Mouse (Mus musculus) layer of hippocampus, adult 9-11 months (tissue): ENCODE measurements at regions not wholly inside any gene's neighbourhood (a gene's known extent, or its start where the extent isn't known, plus 50 kb on each side); places are given as distances from the start of the nearest gene placed in this dataset.

Experiments
- DNase-seq: peaks from one replicate; pipeline ENCODE4 v3.0.0; 2022

DNA sequence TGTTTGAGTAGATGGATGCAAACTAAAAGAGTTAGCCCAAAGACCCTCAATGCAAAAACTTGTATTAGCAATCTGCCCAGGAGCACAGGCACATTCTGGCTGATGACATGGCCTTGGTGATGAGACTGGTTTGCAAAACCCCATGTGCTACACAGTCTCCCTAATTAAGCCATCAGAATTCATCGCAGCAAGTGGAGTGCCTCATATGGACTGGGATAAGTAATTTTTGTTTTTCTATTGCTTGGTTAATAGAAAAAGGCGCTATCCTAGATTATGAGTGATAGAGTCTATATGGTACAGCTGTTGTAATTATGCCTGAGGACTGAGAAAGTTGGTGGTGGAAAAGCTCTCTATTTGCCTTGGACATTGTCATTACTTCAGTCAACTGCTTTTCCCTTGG is 155.2 kb upstream of the Robo1 start:
- DNase-seq: no peak

DNA sequence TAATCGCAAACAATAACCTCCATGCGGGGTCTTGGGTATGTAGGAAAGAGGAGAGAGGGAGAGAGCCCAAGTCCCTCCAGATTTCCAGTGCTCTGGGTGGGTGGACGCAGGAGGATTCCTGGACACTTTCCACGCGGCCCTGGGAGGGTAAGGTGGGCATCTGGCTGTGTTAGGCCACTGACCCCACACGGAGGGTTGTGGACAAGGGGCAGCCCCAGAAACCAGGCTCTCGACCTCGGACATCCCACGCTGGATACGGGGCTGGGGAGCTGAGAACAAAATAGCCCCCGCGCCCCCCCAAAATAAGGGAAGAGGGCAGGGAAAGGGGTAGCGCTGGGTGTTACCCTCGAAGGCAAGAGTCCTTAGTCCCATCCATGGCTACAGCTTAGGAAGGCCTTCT is 150.2 kb upstream of the Robo1 start:
- no peak for DNase-seq

DNA sequence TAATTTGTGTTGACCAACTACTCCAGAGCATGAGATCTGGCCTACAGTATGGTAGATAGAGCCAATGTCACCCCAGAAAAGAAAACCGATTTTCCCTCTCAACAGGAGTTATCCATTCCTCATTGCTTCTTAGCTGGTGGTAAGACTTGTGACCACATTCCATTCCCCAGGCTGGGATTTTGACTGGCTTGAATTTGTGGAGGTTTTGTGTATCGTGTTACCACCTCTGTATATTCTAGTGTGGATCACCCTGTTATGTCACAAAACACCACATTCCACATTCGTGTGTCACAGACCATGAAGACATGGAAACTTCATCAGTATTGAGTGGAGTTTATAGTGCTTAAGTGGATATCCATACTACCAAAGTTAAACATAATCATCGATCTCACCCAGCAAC is 148.7 kb upstream of the Robo1 start:
- no peak for DNase-seq

DNA sequence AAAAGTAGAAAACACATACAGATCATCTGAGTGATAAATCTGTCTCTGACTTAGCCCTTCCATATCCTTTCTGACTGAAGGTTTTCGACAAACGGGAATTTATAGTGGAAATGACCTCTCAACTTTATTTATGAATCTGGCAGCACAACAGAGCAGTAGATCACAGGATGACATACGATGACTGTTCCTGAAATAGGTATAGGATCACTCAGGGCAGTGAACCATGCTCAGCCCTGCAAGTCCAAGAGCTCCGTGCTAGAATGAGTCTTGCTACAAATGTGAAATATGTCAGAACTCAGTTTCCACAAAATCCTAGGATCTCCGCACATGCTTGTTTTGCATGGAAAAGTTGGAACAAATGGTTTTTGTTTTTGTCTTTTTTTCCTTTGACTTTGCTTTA is 132.4 kb upstream of the Robo1 start:
- no peak for DNase-seq

DNA sequence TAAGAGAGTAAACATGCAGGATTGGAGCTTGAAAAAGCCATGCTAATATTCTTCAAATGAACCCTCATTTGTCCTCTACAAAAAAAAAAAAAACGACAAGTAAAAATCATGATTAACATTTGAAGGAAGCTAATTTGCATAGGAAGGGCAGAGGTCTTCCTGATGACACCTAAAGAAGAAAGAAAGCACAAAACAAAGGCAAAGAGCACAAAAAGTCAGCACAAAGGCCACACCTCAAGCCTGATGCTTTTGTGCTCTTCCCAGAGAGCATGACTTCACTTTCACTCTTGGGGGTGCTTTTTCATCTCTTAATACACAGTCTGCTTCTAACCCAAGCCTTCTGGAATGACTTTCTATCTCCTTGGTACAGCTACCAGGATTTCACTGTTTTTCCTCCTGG is 113.8 kb upstream of the Robo1 start:
- no peak for DNase-seq

DNA sequence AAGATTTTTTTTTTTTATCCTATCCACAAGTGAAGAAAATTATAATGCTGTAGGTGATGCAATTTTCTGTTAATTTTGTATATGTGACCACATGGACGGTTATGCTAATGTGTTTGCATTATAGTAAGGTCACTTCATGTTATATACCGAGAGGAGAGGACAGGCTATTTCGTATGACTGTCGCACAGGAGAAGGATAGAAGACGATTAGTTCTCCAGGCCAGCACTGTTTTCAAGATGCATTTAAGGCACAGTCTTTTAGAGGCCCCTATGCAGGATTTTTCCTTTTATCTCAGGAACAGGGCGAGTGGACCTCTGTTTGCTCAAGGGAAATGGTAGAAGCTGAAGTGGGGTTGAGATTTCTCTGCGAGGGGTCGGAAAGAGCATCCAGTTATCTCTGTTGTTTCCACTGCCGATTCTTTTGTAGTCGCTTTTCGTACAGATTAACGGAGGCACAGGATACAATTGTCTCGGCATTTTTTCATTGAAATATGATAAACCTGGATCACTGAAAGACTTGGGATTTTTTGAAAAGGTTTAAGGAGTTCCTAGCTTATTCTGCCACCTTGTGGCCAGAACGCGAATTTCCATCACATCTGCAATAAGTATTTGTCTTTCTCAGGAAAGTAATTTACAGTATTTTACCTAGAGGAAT is 92.6 kb upstream of the Robo1 start:
- peak; percentile 8 for DNase-seq

DNA sequence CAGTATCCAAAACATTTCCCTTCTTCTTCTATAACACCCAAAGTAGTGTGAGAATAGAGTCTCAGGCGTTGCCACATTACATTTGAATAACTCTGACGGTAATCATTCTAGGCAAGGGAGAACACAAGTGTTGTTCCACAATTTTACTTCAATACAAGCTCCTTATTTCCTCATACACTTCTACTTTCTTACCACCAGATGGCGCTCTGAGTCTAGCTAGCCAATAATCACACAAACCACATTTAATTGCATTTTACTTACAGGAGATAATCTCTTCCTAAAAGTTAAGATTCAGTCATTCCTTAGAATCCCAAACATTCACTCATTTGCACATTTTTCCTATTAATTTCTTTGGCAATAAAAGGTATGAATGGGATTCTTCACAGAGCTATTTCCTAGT is 90.1 kb upstream of the Robo1 start:
- DNase-seq: no peak

DNA sequence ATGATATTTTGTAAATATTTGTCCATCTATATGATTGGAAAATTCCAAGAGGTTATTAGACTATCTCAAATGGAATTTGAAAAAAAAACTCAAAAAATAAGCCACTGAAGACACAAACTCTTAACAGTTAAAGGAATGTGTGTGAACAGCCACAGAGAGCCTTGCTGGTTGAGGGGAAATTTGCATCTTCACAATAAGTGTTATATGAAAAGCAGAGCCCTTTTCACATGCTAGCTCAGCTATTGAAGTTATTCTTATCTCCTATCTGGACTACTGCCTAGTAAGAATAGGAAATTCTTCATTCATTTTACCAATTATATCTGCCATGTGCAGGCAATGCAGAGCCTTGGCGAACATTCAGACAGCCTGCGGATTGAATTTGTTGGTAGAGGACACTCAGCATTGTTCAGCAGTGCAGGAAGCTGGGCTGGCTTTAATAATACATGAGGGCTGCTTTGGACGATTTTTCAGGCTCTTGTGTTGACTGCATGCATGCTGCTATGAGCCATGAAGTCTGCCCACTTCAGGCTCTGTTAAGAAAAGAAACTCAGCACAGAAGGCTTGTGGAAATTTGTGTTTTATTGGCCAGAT is 86.1 kb upstream of the Robo1 start:
- DNase-seq: peak; percentile 14

DNA sequence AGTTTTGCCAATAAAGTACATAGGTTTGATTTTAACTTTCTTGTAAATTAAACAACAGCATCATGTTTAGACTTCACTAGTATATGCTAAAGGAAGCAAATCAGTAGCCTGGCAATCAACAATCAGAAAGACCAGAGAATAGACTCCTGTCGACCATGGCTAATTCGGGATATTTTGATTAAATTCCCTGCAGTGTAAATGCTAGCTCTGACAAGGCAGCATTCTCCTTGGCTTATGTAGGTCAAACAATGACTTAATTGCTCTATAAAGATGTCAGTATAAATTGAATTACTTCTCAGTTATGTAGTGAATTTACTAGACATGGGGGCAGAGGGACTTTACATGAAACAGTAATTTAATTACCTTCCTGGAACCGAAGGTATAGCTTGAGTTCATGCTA is 84.2 kb upstream of the Robo1 start:
- no peak for DNase-seq

DNA sequence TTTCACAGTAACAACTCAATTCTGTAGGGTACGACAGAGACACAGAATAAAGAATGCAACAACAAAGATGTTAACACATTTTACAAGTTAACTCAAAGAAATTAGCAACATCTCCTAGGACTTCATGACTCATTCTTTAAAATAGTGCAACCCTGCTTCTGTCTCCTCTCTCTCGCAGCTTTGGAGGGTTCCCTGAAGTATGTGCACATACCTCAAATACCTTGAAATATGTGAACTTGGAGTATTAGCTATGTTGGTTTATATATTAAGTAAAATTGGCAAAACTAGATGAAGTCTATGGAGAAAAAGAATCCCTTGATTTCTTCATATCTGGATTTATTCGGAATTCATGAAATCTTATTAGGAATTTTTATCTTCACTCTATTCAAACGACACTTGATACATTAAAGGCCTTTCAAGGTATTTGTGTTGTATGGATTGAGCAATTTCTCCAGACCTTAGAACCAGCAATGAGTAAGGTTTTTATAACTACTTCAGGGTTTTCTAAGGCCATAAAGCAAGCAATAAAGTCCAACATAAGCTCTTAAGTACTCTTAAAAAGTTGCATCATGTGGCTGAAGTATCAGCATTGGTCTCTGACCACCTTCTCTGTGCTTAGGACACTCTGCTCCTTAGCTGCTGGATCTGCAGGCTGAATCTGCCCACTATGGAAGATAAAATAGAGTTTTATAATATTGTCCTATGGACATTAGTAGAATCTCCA is 82.8 kb upstream of the Robo1 start:
- no peak for DNase-seq

DNA sequence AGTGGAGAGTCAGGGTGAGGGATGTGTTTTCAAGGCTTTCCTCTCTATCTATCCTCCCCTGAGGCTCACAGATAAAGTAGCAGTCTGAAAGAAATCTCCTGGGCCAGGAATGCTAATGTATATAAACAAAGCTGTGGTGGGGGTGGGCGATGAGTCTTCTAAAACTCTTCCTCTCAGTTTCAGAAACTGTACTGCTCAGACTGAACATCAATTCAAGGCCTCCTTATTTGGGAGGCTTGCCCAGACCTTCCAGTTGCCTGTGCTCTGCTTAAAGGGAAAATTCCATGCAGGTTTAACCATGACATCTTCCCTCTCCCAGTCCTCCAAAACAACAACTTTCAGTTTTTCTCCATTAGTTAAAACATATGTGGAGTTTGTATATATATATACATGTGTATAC is 73.7 kb upstream of the Robo1 start:
- no peak for DNase-seq

DNA sequence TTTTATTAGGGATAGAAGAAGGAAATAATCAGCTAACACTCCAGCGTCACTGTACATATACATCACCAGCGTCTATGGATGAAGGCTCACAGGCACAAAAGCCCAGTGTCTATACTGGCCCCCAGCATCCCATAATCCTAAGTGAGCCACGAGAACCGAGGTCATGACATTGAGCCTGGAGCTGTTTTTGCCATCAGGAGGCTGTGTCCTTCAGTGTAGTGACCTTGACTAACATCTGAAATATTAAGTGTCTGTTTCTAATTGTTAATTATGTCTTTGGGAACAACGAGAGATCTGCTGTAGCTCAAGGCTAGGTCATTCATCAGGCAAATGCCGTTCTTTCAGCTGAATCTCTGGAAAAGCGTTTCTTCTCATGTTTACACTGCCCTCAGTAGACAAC is 68.5 kb upstream of the Robo1 start:
- no peak for DNase-seq

DNA sequence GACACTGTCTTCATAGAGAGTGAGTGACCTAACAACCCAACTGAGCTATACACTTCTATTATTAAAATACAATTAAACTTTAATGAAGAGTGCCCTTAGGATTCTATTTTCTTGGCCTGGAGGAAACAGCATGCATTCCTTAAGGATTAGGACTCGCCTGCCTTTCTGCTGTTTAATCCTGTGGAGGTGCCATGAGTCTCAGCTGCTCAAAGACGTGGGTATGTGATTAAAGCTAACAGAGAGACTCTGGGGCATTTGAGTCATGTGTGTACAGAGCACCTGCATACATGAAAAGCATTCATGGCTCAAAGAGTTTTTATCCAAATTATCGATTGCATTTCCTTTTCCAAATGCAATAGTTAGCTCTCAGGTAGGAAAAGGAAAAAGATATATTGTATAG is 51.7 kb upstream of the Robo1 start:
- DNase-seq: no peak
